Mouse (Mus musculus): ENCODE data around the gene Tipin. TPM values are rescaled to one million over a fixed set of nuclear protein-coding genes. Genes with fewer than 3 reads are reported as not detected.
"Not testable (repeated sequence)": the region's sequence is repeated elsewhere in the genome, so short reads cannot be mapped to it uniquely, and the experiment has no call there.

The Tipin gene
- total RNA-seq, 2 experiments from 2014 or later, result 10.0 to 11.1 TPM

- DNase-seq (ENCODE audit: low spot score), result not testable (repeated sequence)
These were observed 12.5 kb upstream of the Tipin start for GRCm38 (mm10) chr9:64268836-64269235.

- DNase-seq (ENCODE audit: low spot score), result no peak
These were observed 10.1 kb upstream of the Tipin start for GRCm38 (mm10) chr9:64271249-64271648.

DNA sequence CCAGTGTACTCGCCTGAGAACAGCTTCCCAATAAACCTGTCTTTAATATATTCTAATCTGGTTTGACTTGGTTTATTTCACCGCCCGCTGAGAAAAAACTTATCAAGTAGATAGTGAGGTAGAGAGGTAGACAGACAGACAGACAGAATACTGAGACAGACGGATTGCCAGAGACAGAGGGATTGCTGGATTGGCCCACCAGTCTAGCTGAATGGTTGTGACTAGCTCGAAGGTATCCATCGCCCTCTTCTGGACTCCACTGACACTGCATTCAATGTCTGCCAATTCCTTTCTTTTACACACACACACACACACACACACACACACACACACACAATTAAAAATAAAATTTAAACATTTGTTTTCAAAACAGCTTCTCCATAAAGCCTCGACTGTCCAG is 8.8 kb upstream of the Tipin start:
- peak; percentile 48 for DNase-seq (ENCODE audit: low spot score)

DNA sequence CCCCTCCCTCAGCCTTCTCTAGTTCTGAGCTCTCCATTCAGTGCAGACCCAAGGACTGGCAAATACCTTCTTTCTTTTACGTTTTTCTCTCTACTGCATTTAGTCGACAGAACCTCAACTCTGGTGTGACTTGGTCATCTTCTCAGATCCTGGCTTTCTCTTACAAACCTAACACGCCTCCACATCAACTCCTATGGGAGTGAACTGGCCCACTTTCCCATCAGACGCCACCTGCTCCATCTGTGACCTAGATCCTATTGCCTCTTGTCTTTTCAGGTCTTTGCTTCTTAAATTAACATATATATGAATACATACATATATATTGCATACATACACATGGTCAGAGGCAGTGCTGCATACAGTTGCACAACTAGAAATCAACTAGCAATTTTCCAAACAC is 7.6 kb upstream of the Tipin start:
- no peak for DNase-seq (ENCODE audit: low spot score)

DNA sequence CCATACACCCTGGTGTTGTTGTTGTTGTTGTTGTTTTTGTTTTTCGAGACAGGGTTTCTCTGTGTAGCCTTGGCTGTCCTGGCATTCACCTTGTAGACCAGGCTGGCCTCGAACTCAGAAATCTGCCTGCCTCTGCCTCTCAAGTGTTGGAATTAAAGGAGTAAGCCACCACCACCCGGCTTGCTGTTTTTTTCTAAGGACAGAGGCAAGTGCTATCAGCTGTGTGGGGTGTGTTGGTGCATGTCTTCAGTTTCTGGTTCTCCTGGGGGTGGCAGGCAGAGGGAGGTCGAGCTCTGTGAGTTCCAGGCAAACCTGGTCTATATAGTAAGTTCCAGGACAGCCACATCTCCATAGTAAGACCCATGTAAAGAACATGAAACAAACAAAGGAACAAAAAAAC is 7.1 kb upstream of the Tipin start:
- DNase-seq (ENCODE audit: low spot score), result no peak

DNA sequence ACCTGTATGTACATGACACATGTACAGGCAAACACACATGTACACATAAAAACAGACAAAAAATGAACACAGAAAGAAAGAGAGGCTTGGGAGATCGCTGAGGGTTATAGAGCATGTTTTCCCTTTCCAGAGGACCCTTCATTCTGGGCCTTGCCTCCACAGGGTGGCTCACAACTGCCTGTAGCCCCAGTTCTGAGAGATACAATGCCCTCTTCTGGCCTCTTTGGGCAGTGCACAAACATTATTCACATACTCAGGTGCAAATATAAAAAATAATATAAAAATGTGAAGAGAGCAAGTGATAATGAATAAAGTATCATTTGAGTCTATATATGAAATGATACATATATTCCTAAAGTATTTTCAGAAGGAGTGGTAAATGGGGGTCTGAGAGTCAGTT is 6.5 kb upstream of the Tipin start:
- no peak for DNase-seq (ENCODE audit: low spot score)

- peak; percentile 55 for DNase-seq (ENCODE audit: low spot score)
These were observed 3.7 kb upstream of the Tipin start for GRCm38 (mm10) chr9:64277706-64278105.

DNA sequence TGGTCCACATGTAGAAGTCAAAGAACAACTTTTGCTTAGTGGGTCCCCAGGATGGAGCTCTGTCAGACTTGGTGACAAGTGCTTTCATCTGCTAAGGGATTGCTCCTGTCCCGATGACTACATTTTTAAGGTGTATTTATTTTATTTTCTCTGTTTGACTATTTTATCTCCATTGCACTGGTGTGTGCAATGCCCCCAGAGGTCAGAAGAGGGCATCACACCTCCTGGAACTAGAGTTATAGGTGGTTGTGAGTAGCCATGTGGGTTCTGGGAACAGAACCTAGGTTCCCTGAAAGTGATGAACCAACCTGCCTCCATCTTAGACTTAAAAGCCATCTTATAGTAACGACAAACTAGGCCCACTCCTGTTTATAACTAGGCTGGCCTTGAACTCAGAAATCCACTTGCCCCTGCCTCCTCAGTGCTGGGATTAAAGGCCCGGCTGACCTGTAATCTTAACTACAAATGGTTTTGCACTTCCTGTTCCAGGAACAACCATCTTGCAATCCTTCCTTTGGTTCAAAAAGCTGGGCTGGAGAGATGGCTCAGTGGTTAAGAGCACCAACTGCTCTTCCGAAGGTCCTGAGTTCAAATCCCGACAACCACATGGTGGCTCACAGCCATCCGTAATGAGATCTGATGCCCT is 2.6 kb upstream of the Tipin start:
- DNase-seq (ENCODE audit: low spot score), result no peak

- DNase-seq (ENCODE audit: low spot score), result no peak
These were observed 399 bp downstream of the Tipin start for GRCm38 (mm10) chr9:64281781-64282178.

DNA sequence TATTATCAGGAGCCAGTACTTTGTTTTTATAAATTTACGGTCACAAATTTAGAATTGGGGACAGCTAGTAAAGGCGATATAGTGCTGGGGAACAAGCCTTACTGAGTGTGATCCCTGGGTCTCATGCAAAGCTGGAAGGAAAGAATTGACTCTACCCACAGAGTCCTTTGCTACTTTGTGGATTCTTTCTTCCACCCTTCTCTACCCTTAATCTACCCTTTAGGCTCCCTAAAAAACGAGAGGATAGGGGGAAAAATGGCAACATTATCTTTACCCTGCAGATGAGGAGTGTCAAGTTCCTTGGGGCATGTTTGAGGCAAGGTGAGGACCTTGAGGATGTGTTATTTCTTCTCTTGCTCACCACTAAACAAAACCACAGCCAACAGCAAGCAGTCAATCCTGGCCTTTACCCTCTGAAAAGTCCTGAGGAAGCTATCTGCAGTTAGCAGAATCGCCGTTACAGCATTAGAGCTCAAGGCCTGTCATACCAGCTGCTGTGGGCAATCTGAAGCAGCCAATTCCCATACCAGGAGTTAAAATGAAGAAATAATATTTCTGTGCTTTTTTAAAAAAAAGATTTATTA is 1.1 kb downstream of the Tipin start:
- DNase-seq (ENCODE audit: low spot score), result no peak

DNA sequence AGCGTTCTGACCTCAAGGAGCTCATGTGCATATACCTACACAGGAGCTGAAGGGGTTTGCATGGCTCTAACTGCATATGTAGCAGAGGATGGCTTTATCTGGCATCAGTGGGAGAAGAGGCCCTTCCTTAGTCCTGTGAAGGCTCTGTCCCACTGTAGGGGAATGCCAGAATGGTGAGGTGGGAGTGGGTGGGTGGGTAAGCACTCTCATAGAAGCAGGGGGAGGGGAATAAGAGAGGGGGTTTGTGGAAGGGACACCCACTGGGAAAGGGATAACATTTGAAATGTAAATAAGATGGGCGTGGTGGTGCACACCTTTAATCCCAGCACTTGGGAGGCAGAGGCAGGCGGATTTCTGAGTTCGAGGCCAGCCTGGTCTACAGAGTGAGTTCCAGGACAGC is 21.7 kb downstream of the Tipin start:
- not testable (repeated sequence) for DNase-seq (ENCODE audit: low spot score)

DNA sequence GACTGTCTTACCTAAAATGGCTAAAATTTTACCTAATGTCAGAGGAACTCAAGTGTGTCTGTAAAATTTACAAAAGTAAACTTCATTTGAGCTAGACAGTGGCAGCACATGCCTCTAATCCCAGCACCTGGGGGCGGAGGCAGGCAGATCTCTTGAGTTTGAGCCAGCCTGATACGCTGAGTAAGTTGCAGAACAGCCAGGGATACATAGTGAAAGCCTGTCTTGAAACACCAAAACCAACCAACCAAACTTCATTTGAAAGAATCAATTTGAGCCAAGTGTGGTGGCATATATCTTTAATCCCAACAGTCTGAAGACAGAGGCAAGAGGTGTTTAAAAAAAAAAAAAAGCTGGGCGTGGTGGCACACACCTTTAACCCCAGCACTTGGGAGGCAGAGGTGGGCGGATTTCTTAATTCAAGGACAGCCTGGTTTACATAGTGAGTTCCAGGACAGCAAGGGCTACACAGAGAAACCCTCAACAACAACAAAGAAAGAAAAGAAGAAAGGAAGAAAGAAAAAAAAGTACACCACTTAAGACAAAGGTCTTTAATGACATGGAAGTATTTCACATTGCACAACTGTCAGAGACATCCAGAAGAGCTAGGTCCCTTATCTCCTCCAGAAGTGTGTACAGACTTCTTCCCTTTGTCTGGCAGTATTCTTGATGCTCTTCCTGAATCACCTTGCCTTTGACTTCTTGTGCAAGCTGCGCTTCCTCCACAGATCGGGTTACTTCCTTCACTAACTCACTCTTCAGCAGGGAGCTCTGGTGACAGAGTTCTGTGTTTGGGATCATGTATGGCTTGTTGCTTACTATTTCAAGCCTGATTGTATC is 25.3 kb downstream of the Tipin start:
- no peak for DNase-seq (ENCODE audit: low spot score)

DNA sequence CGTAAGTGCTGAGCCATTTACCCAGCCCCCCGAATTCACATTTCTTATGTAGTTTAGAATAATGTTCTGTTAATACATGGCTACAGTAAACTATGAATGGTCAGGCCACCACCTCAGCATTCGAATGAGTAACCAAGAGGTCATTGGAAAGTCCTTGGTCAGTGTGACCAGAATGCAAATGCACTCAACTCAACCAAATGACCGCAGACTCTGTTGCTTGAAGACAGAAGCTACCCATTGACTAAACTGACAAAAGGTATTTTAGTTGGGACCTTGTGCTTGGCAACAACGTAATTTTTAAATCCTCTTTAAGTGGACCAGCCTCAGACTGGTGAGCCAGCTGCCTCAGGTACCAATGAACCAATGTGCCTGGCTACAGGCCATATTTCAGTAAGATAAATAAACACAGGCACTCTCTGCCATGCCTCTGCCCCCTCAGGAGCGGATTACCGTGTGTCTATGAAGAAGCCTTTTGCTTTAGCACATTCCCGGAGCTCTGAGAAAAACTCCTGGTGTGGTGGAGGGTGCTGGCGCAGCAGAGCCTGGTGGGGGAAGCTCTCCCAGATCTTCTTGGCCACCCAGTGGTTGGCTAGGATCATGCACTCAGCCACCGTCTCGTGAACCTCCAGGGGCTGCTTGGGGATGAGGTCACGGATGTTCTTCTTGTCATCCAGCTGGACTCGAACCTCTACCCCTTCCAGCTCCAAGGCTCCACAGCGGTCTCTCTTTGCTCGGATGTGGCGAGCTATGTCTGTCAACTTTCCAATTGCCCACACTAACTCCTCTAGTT is 29.8 kb downstream of the Tipin start:
- no peak for DNase-seq (ENCODE audit: low spot score)

DNA sequence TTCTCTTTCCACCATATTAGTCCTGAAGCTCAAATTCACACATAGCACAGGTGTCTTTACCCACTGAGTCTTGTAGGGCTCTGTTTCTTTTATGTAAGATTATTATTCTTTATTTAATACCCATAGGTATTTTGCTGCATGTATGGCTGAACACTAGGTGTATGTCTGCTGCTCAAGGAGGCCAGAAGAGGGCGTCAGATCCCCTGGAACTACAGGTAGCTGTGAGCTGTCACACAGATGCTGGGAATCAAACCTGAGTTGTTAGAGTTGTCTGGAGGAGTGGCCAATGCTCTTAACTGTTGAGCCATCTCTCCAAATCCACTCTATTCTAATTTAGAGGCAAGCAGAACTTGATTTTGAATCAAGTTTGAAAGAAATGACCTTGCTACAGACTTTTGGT is 30.7 kb downstream of the Tipin start:
- DNase-seq (ENCODE audit: low spot score), result no peak

- no peak for DNase-seq (ENCODE audit: low spot score)
These were observed 33.3 kb downstream of the Tipin start for GRCm38 (mm10) chr9:64314696-64315095.

DNA sequence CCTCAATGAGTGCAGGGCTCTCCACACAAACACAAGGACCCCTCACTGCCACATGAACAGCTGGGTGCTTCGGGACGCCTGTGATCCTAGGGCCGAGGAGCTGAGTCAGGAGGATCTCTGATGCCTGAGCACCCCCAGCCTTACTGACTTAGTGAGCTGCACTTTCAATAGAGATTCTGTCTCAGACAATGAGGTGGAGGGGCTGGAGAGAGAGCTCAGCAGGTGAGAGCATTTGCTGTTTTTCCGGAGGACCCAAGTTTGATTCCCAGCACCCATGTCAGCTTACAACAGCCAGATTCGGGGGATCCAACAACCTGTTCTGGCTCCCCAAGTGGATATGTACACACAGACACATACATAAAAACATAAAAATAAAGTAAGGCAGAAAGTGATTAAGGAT is 35.6 kb downstream of the Tipin start:
- no peak for DNase-seq (ENCODE audit: low spot score)

DNA sequence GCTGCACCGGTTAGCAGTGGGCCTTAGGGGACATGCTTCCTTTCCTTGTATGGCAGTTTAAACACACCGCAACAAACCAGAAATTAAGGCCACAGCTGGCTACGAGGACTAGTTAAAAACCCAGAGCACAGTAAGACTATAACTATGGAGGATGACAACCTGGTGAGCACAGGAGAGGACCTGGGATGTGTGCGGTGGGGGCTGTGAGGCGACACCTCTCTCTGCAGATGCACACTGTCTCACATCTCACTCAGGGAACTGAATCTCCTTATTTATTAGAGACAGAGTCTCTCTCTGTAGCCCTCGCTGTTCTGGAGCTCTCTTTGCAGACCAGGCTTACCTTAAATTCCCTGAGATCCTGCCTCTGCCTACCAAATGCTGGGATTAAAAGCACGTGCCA is 42.6 kb downstream of the Tipin start:
- no peak for DNase-seq (ENCODE audit: low spot score)

- no peak for DNase-seq (ENCODE audit: low spot score)
These were observed 54.4 kb downstream of the Tipin start for GRCm38 (mm10) chr9:64335825-64336224.

DNA sequence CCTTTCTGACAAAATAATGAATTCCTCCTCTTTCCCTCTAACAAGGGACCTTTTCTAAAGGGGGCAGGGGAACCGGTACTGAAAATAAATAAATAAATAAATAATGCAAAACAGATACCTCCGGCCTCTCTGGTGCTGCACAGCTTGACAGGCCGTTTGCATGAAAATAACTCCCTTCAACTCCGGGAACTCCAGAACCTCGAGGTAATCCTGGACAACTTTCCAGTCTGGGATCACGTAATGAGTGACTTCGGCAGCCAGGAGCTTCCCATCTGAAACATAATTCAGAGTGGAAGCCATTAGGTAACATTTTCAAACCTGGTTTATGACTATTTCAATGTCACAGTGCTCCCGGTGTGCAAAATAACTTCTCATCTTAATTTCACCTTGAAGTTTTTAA is 58.0 kb downstream of the Tipin start:
- DNase-seq (ENCODE audit: low spot score), result no peak

DNA sequence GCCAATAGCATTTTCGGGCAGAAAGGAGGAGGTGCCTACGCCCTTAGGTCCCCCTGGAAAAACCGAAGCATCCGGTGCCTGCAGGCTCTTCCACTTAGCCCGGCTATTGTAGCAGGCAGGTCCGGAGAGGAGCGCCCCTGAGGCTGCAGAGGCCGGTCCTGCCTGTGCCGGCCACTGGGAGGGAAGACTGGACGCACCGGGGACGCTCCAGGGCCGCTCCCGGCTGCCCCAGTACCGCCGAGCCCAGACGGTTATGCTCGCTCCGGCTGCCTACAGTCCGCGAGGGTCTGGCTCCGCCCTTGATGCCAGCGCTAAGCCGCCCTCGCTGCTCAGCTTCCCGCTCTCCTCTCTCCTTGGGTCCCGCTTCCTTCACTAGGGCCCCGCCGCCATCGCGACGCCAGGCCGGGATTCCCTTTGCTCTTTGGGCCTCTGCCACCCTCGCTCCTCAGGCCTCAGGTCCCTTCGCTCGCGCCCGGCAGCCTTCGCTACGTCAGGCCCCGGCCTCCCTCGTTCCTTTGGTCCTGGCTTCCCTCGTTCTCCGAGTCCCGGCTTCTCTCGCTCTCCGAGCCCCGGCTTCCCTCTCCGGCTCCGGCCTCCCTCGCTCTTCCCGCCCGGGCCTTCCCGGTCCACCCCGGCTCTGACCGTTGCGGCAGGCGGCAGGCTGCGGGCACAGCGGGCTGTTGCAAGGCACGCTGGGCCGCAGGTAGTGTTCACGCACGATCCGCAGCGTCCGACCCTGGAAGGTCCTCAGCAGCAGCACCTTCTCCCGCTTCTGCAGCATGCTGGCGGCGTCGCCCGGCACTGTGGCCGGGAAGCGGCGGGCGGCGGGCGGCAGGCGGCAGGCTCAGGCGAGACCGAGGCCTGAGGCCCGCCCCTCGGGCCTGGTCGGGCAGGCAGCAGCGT is 59.2 kb downstream of the Tipin start:
- DNase-seq (ENCODE audit: low spot score), result peak; percentile 63

GRCm38 (mm10) chr9:64341254-64341566 is 59.8 kb downstream of the Tipin start, which contains the start of gene Dis3l:
TSS of gene Dis3l (minus strand) at chr9:64341288.
- no peak for DNase-seq (ENCODE audit: low spot score)

Data from gastrocnemius, adult 18-20 months (tissue).